Mouse (Mus musculus) lung, postnatal 0 days (tissue): ENCODE data around the gene Ahnak2.

ENCODE experiments used
- CTCF ChIP-seq: IDR thresholded peaks from 2 replicates; pipeline ENCODE4 v1.5.1; 2016; ENCODE audit warnings: antibody characterized with exemption, mild to moderate bottlenecking
- EP300 ChIP-seq: IDR thresholded peaks from 2 replicates; pipeline ENCODE4 v1.6.1; 2016; ENCODE audit warnings: antibody characterized with exemption, mild to moderate bottlenecking, control low read depth

DNA sequence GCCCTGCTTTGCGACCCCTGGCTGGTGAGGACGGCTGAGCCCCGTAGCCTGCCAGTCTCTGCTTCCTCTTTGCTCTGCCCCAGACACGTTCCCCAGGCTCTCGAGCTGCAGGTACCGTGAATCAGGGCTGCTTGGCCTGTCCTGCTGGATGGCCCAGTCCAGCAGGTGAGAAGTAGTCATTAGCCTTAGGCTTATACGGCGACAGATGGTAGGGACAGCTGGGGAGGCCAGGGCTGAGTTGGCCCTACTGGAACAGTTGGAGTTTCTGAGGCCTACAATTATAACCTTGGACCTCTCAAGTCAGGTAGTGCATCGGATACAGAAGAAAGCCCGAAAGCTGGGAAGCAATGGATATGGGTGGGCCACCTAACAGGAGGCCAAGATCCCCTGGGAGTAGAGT, 69.9 kb downstream of the Ahnak2 start:
- TF ChIP-seq CTCF (no peak), EP300 (no peak)
